Mouse (Mus musculus) adrenal gland, adult 10 weeks (tissue): ENCODE results near the gene Gm5089. TPM values are rescaled to one million over a fixed set of nuclear protein-coding genes. Genes with fewer than 3 reads are reported as not detected.

Experiments
- polyA plus RNA-seq: library from polyadenylated mRNA; stranded (reverse); fragments of 350-450 nt; fragmentation: Illumina TruSeq; extraction: RNeasy Lipid Tissue Mini Kit (QIAGEN cat#74804); gene quantifications from one replicate; pipeline ENCODE4 v1.2.3, GENCODE M21; 2014; ENCODE audit warnings: low read depth, low replicate concordance

The Gm5089 gene
- not detected for polyA plus RNA-seq

GRCm38 (mm10) chr14:122450496-122451382 lies at the start of gene Gm5089:
Gm5089 (minus strand) TSS chr14:122451115.

GRCm38 (mm10) chr14:122490441-122491328 lies 39.8 kb upstream of the Gm5089 start, which contains the start of gene Gm10837:
Gm10837 (plus strand) TSS chr14:122490586.

DNA sequence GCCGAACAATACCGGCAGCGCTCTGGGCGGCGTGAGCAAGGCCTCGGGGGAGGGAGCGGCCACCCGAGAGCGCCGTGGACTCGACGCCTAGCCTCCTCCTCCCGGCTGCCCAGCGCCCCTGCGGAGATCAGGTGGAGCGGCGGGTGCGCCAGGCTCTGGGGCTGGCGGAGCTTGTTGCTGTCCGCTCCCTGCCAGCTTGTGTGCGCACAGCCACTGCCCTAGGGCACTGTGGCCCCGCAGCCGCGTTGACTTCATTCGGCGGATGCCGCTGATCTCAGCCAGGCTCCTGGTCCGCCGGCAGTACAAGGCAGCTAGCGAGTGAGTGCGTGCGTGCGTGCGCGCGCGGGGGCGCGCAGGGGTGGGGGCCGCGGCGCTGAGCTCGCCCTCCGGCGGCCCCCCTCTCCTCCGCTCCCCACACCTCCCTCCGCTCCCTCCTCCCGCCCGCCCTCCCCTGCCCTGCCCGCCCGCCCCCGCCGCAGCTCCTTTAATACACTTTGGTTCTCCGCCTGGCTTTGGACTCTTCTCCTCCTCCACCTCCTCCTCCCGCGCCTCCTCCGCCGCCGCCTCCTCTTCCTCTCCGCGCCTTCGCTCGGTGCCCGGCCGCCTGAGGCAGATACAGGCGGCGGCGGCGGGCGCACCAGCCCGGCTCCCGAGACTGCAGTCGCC lies 24.1 kb upstream of the Gm5089 start, which contains the start of gene Zic2:
Gene Zic2, plus strand, starts transcription at position 545 of the 666 bp plus-strand sequence.

DNA sequence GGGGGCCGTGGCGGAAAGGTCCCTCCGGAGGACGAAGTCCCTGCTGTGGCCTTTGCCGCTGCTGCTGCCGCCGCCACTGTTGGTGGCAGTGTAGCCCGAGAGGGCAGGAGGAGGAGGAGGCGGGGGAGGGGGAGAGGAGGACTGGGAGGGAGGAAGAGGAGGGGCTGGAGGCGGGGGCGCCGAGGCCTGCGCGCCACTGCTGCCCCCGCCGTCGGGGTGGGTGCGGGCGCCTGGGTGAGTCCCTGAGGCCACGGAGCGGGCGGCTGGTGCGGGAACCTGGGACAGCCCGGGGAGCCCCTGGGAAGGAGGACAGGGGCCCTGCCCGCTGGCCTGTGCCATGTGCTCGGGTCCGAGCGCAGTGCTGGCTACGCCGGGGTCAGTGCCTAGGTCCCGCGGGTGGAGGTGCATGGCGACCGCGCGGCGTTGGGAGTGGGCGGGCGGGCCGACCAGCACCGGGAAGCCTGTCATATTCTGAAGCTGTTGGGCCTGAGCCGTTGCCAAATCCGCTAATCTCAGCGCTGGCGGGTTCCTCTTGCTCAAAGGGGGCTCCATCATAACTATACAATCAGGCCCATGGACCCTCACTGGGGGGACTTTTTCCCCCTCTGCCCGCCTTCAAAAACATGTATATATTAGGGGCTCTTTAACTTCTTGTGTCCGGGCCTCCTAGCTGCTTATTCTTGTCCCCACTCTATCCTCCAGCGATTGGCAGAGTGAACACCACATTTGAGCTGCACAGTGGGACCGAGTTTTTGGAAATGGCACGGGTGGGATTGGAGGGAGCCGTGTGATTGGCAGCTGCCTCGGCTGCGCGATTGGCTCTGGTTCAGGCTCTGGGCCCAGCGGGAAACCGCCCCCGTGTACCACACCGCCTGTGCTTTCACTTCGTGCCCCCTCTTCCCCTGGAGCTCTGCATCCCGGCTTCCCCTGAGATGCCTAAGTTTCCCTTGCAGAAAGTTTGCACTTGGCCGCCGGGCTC lies 14.1 kb upstream of the Gm5089 start, which contains the start of gene Zic5:
Gene Zic5, minus strand, starts transcription at position 915 of the 979 bp plus-strand sequence.

Other genes starting within 250 kb of the Gm5089 start
- not detected for gene Zic5, start 14.6 kb upstream of the Gm5089 start, polyA plus RNA-seq
- not detected for gene Zic2, start 24.3 kb upstream of the Gm5089 start, polyA plus RNA-seq
- not detected for gene Gm10837, start 39.5 kb upstream of the Gm5089 start, polyA plus RNA-seq
- 128 TPM for gene Pcca, start 83.2 kb upstream of the Gm5089 start, polyA plus RNA-seq